Mouse (Mus musculus) ES-E14 (cell line): ENCODE results near the gene Usp12.

Experiments used
- HCFC1 ChIP-seq: IDR thresholded peaks from 2 replicates; pipeline ENCODE4 v1.6.1; 2012; ENCODE audit warnings: low read length, inconsistent platforms, borderline replicate concordance; ENCODE audit not compliant: insufficient read depth
- MAFK ChIP-seq: IDR thresholded peaks from 2 replicates; pipeline ENCODE4 v1.6.1; 2014; ENCODE audit warnings: mild to moderate bottlenecking, low read depth, low read length, inconsistent platforms; ENCODE audit not compliant: insufficient read depth
- ZNF384 ChIP-seq: IDR thresholded peaks from 2 replicates; pipeline ENCODE4 v1.6.1; 2012; ENCODE audit warnings: low read depth, low read length, inconsistent platforms

DNA sequence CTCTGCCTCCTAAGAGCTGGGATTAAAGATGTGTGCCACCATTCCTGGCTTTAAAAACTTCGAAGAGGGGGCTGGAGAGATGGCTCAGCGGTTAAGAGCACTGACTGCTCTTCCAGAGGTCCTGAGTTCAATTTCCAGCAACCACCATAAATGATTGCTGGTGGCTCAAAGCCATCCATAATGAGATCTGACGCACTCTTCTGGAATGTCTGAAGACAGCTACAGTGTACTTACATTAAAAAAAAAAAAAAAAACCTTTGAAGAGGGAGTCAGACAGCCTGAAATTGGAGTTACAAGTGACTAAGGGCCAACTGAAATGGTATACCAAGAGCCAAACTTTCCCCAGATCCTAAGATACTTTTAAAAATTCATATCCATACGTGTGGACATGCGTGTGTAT is 29.0 kb downstream of the Usp12 start:
- TF ChIP-seq HCFC1 (no peak), MAFK (no peak), ZNF384 (no peak)
